Mouse (Mus musculus) lung, adult 2 months (tissue): ENCODE measurements around the gene Atp5g2. TPM values are rescaled to one million over a fixed set of nuclear protein-coding genes. Genes with fewer than 3 reads are reported as not detected.
A peak's percentile ranks its signal among the peaks of the same experiment; 100 is the strongest.
"Not testable (repeated sequence)": the region's sequence is repeated elsewhere in the genome, so short reads cannot be mapped to it uniquely, and the experiment has no call there.

Source experiments
- DNase-seq: peaks from one replicate; pipeline ENCODE4 v3.0.0; 2022
- H3K4me1 ChIP-seq: fragments of 200-500 bp; 2 replicates; pipeline ENCODE4 v1.6.1; 2011; ENCODE audit warnings: low read length; ENCODE audit not compliant: control insufficient read depth, insufficient read depth
- H3K4me3 ChIP-seq: fragments of 200-500 bp; replicated peaks from 2 replicates; pipeline ENCODE3; 2011; ENCODE audit warnings: low read depth, mild to moderate bottlenecking, control low read depth, low read length; ENCODE audit errors: extremely low read depth
- CTCF ChIP-seq: fragments of 200-500 bp; IDR thresholded peaks from 2 replicates; pipeline ENCODE4 v1.5.1; 2011; ENCODE audit warnings: mild to moderate bottlenecking, low read length, control low read depth; ENCODE audit not compliant: insufficient read depth
- POLR2A ChIP-seq: fragments of 200-500 bp; IDR thresholded peaks from 2 replicates; pipeline ENCODE4 v1.6.1; 2011; ENCODE audit warnings: low read depth, mild to moderate bottlenecking, control low read depth, low read length, borderline replicate concordance; ENCODE audit errors: extremely low read depth
- WGBS: fragments of 180-500 bp; shearing (Covaris S2); methylation state at CpG from one replicate; pipeline ENCODE4 v1.1.7; 2018; 5-methylcytosine and 5-hydroxymethylcytosine counted together
- polyA plus RNA-seq: library from polyadenylated mRNA; depleted of rRNA; stranded (reverse); fragments of >200 nt; gene quantifications from 2 replicates; pipeline ENCODE4 v1.2.3, GENCODE M21; 2012

Gene Atp5g2
- polyA plus RNA-seq, 1 experiment, result 262 TPM

GRCm38 (mm10) chr15:102670767-102671575, 1.2 kb downstream of the Atp5g2 start:
- peak; percentile 99 for TF ChIP-seq CTCF
- TF ChIP-seq POLR2A, result peak; percentile 71; the same call in 1 of the 2 replicates
- H3K4me1 ChIP-seq, result peaks cover 3% of the 10 kb centered on the region; the same call in 1 of the 2 replicates
- peak; percentile 95 for DNase-seq
- H3K4me3 ChIP-seq, result peak overlapping the region; percentile 97
- under 1% methylated on average over 53 of the region's 53 CpGs for WGBS

- H3K4me1 ChIP-seq, result peaks cover 3% of the 10 kb centered on the region; the same call in 1 of the 2 replicates
- TF ChIP-seq POLR2A, result no peak
- TF ChIP-seq CTCF, result no peak
- DNase-seq, result no peak
- 6% methylated on average over 6 of the region's 6 CpGs for WGBS
- H3K4me3 ChIP-seq, result peak overlapping the region; percentile 97
Measured at GRCm38 (mm10) chr15:102670281-102670680, 1.9 kb downstream of the Atp5g2 start.

- no peak overlapping the region for H3K4me3 ChIP-seq
- H3K4me1 ChIP-seq, result peaks cover 3% of the 10 kb centered on the region; the same call in 1 of the 2 replicates
- DNase-seq, result no peak
- TF ChIP-seq CTCF (no peak), POLR2A (no peak)
- 78% methylated on average over 8 of the region's 8 CpGs for WGBS
Measured at GRCm38 (mm10) chr15:102669571-102669970, 2.6 kb downstream of the Atp5g2 start.

GRCm38 (mm10) chr15:102665494-102665893, 6.7 kb downstream of the Atp5g2 start:
- Histone ChIP-seq H3K4me1 (peaks cover 3% of the 10 kb centered on the region; the same call in 1 of the 2 replicates), H3K4me3 (no peak overlapping the region)
- TF ChIP-seq POLR2A (no peak), CTCF (peak; percentile 84)
- DNase-seq, result peak; percentile 54
- 34% methylated on average over 4 of the region's 4 CpGs for WGBS

GRCm38 (mm10) chr15:102663825-102664224, 8.3 kb downstream of the Atp5g2 start:
- DNase-seq, result no peak
- 83% methylated on average over 8 of the region's 8 CpGs for WGBS
- no peak overlapping the region for H3K4me3 ChIP-seq
- TF ChIP-seq CTCF (no peak), POLR2A (no peak)
- no peaks in the 10 kb centered on the region for H3K4me1 ChIP-seq

- H3K4me3 ChIP-seq, DNase-seq, H3K4me1 ChIP-seq: not testable (repeated sequence)
- no CpG with 5 or more reads among the region's 2 CpGs for WGBS
Measured at GRCm38 (mm10) chr15:102662601-102663000, 9.6 kb downstream of the Atp5g2 start.

- WGBS, result 49% methylated on average over 3 of the region's 3 CpGs
- no peak overlapping the region for H3K4me3 ChIP-seq
- DNase-seq, result no peak
- H3K4me1 ChIP-seq, result peaks cover 7% of the 10 kb centered on the region
- TF ChIP-seq CTCF (no peak), POLR2A (no peak)
Measured at GRCm38 (mm10) chr15:102657926-102658381, 14.2 kb downstream of the Atp5g2 start.

- WGBS, result 13% methylated on average over 4 of the region's 4 CpGs
- no peak for TF ChIP-seq CTCF
- TF ChIP-seq POLR2A, result no peak
- H3K4me3 ChIP-seq, result no peak overlapping the region
- H3K4me1 ChIP-seq, result peaks cover 7% of the 10 kb centered on the region
- peak; percentile 36 for DNase-seq
Measured at GRCm38 (mm10) chr15:102656658-102657057, 15.5 kb downstream of the Atp5g2 start.

- 76% methylated on average over 9 of the region's 9 CpGs for WGBS
- DNase-seq, H3K4me1 ChIP-seq, H3K4me3 ChIP-seq: not testable (repeated sequence)
Measured at GRCm38 (mm10) chr15:102651928-102652660, 20.1 kb downstream of the Atp5g2 start.
